Mouse (Mus musculus): ENCODE measurements at regions not wholly inside any gene's neighbourhood (a gene's known extent, or its start where the extent isn't known, plus 50 kb on each side); places are given as distances from the start of the nearest gene placed in this dataset.

DNA sequence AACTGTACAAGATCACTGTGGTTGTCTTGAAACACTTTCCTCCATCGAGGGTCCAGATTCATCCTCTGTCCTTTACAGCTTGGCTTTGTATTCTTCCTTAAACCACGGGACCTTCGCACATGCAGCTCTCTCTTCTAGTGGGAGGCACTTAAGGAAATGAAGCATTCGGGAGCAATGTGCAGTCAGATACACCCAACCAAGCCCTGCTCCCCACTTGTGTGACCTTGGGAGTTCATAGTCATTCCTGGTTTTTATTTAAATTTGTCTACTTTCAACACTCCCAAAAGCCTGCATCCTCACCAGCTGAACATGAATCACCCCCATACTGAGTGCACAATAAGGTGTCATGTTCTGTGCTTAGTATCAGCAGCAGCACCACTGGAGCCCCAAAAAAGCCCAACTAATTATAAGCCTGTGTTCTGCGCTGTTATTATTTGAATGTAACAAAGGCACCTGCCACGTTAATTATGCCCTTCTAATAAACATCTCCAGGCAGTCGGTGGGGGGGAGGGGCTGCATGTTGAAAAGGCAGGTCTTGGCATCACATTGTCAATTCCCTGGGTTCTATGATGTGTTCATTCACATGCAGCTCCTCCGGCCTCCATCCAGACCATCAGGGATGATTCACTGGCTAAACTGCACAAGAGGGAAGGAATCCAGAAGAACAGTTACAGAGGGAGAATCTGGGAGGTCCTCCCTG, 524.6 kb downstream of the 1810013L24Rik start:
- no peak for DNase-seq

DNA sequence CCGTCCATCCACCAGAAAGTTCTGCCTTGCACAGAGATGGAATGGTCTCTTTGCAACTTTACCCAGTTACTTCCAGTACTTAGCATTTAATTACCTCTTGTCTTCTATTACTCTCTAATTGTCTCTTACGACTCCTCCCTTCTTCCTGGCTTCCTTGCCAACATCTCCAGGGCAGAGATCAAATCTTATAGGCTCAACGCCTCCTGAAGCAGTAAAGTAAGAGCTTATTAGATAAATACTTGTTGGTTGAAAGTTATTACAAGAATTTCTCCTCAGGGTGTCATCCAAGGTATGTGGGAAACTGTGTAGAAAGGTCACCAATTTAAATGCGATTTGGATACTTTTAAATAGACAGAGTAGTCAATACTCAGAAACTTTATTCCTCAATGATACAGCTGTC, 528.8 kb downstream of the 1810013L24Rik start:
- no peak for DNase-seq

DNA sequence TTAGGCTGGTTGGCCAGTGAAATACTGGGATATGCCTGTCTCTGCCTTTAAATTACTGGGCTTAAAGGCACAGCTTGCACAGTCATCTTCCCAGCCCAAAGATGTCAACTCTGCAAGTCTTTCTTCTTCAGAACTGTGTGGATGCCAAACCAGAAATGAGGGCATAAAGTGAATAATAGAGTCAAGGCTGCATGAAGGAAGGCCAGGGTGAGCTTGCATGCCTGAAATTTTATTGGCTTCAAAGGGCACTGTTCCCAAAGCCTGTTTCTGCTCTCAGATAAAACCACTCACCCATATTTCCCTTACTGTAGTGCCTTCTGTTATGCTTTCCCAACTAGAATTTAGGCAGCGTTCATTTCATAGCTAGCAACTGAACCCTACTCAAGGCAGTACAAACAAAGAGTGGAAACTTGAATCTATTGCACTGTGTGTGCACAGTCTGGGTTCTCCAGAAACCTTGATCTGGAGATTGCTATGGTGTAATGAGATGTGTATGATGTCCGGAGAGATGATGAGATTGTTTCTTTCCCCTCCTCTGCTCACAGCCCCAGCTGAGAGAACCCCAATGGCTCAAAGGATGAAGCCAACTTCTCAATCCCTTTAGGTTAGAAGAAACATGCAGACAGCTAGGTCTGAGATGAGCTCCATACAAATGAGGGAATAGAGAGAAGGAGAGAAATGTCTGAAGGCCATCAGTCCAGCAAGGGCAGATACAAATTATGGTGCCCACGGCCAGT, 529.7 kb downstream of the 1810013L24Rik start:
- peak; percentile 73 for DNase-seq

DNA sequence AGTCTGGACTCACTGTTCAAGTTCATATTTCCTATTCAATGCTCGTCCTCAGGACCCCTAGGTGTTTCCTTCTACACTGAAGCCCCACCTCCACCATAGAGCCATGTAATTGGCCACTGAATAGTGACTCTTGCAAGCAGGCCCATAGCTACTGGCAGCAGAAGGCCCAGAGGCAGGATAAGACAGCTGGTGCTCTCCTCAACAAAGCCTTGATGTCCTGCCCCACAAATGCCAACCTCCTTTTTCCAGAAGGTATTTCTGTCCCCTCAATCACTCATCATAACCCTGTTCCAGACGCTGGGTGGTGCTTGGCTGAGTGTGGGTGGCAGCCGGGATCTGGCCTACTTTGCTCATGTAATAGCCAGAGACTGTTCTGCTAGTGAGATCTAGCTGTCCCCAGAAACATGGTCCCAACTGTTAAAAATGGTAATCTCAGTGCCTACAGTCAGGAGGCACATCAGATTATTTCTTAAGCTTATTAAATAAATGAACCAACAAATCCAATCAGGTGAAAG, 530.9 kb downstream of the 1810013L24Rik start:
- DNase-seq, result no peak

DNA sequence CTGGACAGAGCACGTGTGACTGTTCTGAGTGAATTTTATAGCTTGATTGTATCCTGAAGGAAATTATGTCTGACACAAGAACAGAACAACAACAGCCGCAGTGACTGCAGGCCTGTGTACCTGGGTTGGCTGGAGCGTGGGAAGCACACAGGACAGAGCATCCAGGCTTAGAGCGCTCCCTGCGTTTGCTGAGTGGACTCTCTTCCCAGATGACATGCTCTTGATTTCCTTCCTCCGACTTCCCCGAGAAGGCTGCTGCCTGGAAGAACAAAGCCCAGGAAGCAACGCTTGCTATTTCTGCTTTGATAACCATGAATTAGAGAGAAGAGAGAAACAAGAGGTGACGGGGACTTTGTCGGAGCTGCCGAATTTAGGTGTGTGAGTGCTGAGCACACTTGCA, 532.2 kb downstream of the 1810013L24Rik start:
- DNase-seq, result no peak

DNA sequence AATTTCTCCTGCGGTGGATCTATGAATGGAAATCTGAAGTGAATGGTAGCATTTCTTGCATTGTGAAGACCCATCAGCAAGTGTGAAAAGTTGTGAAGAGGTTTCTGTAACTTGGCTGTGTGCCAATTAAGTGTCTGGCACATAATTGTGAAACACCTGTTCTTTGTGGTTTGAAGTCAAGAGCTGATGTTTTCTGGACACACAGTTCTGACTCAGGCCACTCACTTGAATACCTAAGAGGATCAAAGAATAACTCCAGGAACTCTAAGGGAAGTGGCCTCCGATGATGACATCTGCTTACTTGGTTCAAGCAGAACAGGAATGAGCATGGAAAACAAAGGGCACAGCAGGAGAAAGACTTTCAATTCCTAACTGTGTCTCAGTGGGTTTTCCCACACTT, 534.2 kb downstream of the 1810013L24Rik start:
- no peak for DNase-seq

DNA sequence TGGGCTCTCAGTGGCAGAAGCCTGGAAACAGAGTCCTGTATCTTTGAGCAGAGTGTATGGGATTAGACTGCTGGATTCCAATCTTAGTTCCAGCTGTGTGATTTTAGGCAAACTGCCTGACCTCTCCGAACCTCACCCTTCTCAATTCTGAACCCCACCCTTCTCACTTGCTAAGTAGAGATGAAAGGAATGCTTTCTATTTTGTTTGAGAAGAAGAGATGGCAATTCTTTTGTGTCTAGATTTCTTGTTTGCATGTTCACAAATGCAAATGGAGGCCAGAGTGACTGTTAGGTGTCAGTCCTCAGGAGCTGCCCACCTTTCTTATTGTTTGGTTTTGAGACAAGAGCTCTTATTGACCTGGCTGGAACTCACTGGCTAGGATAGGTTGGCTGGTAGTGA, 561.1 kb downstream of the 1810013L24Rik start:
- DNase-seq, result no peak

DNA sequence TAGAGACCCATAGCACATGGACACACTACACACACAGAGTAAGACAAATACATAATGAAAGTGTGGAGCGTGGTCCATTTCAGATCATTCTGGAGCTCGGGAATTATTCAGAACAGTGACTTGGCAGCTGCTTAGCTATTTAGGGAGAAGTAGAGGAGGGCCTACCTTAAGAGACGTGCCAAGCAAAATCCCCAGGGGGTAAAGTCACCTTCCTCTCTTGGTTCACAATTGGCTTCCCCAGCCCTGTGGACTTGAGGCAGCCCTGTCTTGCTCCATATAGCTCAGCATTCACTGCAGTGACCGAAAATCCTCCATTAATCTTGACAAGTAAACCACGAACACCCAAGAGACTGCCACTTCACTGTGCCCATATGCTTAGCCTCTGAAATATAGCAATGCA, 574.8 kb downstream of the 1810013L24Rik start:
- no peak for DNase-seq

DNA sequence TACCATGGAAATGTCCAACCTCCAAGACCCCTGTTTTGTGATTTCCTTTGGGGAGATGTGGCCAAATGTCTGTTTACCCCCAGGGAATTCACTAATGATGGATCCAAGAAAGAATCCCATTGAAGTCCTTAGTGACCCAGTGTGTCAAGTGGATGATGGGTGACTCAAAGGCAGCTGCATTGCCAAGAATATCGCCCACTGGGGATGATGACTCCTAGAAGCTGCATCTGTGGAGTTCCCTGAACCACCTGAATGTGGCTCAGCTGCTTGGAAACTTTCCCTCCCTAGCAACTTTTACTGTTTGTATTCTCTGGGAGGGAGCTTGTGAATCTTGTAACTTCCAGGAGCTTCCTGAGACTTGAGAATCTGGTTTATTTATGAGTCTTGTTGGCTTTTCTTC, 578.3 kb downstream of the 1810013L24Rik start:
- DNase-seq, result peak; percentile 19

DNA sequence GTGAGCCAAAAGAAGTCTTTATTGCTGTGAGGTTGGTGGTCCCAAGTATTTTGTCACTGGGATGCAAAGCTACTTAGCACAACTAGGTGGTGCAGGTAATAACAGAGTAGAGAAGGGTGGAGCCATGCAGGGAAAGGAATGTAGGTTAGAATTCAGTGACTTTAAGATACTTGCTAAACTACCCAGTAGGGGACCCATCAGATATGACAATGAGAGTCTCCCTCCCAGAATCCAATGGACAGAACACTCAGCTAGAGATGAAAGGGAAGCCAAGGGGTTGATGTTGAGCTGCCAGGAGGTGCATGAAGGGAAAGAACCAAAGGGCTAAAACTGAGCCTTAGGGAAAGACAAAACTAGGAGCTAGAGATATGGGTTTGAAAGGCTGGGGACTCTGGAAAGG, 564.9 kb downstream of the Grin2a start:
- DNase-seq, result no peak

DNA sequence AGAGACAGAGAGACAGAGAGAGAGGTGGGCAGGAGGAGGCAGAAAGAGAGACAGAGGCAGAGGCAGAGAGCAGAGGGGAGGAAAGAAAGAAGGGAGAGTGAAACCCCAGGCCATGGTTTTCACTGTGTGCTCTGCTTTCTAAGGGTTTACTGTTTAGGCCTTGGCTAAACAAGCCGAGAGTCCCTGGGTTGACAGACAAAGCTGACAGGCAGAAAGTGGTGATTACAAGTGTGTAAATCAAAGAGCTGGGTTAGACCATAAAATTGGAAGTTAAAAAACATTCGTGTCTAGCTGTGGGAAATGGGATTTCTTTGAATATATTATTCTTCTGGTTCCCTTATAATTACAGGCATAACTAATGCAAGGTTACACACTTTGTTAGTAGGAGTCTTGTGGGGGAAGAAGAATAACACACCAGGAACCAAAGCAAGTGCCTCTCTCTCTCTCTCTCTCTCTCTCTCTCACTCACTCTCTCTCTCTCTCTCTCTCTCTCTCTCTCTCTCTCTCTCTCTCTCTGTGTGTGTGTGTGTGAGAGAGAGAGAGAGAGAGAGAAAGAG, 556.0 kb downstream of the Grin2a start:
- no peak for DNase-seq

DNA sequence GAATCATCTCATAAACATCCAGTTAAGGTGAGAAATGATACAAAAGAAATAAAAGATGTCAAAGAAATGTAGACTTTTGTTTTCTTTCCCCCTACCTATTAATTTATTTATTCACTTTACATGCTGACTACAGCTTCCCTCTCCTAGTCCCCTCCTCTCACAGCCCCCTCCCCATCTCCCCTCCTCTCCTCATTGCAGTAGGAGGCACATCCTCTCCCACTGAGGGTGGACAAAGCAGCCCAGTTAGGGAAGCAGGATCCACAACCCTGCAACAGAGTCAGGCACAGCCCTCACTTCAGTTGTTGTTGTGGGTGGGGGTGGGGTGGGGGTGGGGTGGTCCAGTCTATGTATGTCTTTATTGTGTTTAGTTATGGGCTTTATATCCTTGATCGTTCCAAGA, 555.5 kb downstream of the Grin2a start:
- no peak for DNase-seq

DNA sequence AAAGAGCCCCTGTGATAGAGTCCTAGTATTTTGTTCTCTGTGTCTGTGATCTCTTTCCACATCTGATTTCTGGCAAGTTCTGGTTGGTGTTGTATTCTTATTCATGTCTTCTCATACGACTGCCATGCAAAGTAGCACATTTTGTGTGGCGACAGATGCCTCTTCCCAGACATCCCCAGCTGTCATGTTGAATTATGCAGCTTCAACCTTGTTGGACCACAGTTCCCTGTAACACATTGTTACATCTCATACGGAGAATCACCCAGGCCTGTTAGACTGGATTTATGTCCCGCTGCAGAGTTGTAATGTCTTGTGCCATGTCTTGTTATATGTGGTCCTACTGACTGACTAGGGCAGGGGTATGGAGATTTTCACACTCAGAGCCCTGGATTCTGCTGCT, 543.3 kb downstream of the Grin2a start:
- DNase-seq, result no peak

DNA sequence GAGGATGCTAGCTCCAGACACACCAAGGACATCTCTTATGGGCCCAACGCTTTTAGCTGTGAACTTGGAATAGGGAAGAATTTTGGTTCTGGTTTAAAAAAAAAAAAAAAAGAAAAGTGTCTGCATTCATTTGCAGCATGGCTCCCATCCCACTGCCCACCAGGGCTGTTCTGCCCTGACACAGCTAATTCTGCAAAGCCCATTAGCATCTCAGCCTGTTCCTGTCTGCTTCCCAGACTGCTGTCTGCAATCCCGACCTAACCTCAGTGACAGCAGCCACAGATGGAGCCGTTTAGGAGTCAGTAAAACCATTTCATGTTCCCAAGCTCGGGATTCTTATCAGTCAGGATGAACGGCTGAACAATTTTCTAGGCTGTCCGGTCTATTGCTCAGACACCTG, 537.8 kb downstream of the Grin2a start:
- DNase-seq, result no peak

DNA sequence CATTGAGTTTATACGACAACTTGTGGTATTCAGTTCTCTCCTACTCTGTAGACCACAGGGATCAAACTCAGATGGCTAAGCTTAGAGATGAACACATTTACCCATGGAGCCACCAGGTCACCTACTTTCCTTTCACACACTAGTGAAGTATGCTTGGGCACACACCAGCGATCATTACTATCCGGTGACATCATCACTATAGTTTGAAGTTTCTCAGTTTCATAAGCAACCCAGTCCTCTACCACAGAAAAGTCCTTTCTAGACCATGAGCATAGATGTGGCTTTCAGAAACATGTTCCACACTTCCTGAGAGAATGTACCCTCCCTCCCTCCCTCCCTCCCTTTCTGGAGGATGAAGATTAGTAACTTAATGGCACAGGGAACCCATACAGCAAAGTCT, 532.9 kb downstream of the Grin2a start:
- DNase-seq, result no peak

DNA sequence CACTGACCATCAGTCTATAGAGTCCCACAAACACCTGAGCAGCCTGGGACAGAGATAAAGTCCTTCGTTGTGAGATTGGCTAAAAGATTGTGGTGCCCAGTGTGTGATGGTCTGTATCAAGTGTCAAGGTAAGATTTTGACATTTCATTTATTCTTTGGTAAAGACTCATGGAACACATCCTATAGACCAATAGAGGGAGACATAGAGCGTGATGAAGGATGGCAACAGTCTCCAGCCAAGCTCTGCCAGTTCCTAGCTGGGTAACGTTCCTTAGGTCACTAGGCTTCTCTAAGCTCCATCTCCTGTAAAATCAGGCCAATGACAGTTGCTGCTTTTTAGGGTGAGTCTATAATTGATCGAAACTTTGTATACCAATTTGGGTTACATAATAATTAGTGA, 526.0 kb downstream of the Grin2a start:
- DNase-seq, result no peak

DNA sequence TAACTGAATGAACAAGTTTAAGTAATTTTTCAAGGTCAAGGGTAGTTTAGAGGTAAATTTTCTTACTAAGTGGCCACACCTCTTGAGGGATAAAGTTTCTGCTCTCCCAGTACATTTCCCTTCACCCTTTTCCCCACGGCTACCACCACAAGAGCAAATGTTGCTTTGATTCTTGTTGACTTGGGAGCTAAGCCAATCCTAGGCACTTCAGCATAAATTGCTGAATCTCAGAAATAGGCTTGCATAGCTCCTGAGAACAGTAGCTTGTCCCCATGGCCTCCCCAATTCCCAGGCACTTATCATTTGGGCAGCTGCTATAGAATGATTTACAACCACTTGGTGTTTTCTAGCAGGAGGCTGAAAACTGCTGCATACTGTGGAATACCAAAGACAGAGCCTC, 510.1 kb downstream of the Grin2a start:
- no peak for DNase-seq

DNA sequence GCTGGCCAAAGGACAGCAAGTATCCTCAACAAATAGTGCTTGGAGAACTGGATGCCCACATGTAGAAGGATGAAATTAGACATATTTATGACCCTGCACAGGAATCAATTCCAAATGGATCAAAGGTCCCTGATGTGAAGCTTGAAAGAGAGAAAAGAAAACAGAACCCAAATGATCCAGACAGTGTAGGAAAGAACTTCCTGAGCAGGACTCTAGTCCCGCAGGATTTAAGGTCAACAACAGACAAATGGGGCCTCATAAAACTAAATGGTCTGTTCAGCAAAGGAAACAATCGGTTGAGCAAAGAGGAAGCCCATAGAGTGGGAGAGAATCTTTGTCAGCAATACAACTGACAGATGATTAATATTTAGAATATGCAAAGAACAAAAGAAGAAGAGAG, 497.1 kb downstream of the Grin2a start:
- no peak for DNase-seq

DNA sequence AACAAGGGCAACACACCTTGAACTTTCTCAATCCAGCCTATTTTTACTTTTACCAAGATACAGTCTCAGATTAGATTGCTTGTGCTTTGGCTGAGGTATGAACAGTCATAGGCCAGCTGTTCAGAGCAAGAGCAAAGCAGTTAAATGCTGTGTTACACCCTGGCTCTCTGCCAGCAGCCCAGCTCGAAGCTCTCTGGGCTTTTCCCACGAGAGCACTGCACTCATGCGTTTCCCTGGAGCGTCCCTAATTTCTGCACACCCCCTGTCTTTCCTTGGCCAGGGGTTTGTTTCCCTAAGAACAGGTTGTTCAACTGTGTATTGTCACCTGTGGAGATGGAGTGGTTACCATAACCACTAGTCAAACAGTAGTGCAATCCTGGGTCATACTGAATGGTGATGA, 493.6 kb downstream of the Grin2a start:
- peak; percentile 50 for DNase-seq

DNA sequence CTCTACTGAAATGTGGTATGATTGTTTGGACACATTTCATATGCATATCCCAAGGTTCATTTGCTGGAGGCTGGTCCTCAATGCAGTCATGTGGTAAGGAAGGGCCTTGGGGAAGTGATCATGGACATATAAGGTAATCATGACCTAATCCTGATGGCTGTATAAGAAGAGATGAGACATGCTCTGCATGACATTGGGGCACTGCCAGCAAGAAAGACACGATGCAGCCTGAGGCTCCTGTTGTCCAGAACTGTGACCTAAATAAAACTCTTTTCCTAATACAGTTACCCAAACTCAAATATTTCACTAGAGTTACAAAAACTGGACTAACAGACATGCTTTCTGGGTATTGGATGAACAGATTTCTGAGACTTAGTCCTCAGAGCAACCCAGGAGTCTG, 485.7 kb downstream of the Grin2a start:
- DNase-seq, result peak; percentile 5

DNA sequence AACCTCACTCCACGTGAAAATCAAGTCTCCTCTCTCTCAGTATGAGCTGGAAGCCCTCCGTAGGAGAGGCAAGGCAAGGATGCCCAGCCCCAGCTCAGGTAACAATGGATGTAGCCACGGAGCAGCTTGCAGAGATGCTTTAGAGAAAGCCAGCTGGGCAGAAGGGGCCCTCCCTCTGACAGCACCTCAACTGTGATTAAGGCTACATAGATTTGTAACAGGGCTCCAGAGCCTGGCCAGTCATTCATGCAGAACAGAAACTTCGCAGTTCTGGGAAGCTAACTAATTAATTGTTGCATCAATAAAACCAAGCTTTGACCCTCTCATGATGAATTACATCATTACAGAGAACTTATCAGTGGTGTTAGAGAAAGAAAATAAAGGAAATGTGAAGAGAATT, 480.8 kb downstream of the Grin2a start:
- DNase-seq, result no peak
